Mouse (Mus musculus) Muller cell, postnatal 12 days (primary cell): ENCODE data around the gene Mlh3.

Source experiments
- DNase-seq: peaks from one replicate; pipeline ENCODE4 v3.0.0-alpha.2; 2015; ENCODE audit errors: inconsistent ontology term

The Mlh3 gene

DNA sequence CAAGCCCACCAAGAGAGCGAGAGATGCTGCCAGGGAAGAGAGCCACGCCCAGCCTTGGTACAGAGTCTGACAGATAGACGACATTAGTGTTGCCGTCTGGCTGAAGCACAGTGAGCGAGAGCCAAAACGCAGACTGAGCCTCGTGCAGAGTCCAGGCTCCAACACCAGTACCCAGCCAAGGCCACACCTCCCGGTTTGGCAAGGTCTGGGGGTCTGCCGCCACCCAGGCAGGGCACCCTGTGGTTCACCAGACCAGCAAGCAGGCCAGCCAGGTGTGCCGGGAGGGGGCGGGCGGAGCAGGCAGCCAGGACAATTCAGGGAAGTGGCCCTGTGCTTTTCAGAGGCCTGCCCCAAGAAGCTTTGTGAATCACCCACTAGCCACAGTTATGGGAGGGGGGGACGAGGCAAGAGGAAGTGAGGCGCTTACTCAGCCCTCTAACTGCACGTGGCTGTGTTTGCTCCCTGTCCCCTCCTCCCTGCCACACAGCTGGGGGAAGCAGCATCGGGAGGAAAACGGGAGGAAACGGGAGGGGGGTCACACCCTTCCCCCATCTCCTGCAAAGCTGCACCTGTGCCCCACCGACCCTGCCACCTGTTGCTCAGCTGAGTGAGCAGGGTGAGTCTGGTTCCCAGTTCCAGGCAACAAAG lies 77.8 kb downstream of the Mlh3 start:
- peak; percentile 77 for DNase-seq

DNA sequence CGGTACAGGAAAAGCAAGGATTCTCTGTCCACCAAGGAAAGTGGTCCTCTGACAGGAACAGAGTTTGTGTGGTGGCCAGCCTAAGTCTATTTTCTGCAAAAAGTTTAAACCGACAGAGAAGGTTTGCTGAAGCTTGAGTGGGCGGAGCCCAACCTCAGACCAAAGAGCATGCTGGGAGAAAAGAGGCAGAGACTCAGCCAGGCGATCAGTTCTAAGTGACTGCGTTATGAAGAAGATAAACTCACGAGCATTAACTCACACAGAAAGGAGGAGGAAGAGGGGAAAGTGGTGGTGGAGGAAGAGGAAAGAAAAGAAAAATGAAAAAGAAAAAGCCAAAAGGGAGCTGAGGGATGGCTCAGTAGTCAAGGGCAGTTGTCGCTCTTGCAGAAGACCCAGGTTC lies 80.1 kb downstream of the Mlh3 start:
- no peak for DNase-seq

DNA sequence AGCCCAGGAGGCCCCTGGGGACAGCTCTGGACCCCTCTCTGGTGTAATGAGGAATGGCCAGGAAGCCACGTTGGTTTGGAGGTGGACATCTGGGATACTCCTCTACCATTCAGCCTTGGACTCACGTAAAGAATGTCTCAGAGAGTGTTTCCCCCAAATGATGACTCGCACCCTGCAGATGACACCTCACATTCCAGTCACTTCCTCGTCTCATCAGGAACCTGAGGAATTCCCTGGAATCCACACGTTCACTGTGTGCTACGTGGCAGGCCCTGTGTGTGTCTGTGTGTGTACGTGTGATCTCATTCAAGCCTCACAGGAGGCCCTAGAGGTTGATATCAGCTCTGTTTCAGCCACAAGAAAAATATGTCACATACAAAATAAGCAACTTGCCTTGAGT lies 84.0 kb downstream of the Mlh3 start:
- peak; percentile 46 for DNase-seq

DNA sequence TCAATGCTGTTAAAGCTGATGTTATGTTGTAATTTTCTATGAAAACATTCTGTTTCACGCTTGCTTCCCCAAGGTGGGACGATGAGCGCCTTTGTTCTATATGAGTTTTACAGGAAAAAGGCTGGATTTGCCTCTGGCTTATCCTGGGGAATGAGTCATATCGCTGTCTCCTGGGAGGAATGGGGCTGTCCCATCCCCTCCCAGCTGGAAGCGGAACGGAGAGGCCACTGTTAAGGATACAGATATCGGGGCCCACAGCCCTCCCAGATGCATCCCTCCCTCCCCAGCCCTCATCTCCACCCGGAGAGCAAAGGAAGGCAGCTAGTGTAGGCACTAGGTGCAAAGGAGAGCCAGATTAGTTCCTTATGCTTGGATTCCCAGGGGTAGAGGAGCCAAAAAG lies 84.6 kb downstream of the Mlh3 start:
- DNase-seq: no peak
